Mouse (Mus musculus): ENCODE results near the gene Gm11563. TPM values are rescaled to one million over a fixed set of nuclear protein-coding genes. Genes with fewer than 3 reads are reported as not detected.
"Not testable (repeated sequence)": the region's sequence is repeated elsewhere in the genome, so short reads cannot be mapped to it uniquely, and the experiment has no call there.

Gm11563 gene
- polyA plus RNA-seq, 1 experiment = not detected

- no peak overlapping the region for H3K4me3 ChIP-seq (replicated peaks; ENCODE audit: insufficient read depth, low read depth, low read length)
- DNase-seq = no peak
- no peaks in the 10 kb centered on the region for H3K27me3 ChIP-seq (ENCODE audit: control insufficient read depth, insufficient read depth, low read length)
- H3K4me1 ChIP-seq (ENCODE audit: control insufficient read depth, insufficient read depth, low read length) = no peaks in the 10 kb centered on the region
- WGBS = 74% methylated on average over 3 of the region's 3 CpGs
- no peak for TF ChIP-seq CTCF (IDR thresholded peaks at IDR 0.05; ENCODE audit: borderline replicate concordance, insufficient read depth, low read depth, low read length)
- no peak for TF ChIP-seq POLR2A (IDR thresholded peaks at IDR 0.05; ENCODE audit: borderline replicate concordance, insufficient read depth, low read length)
- H3K27ac ChIP-seq (ENCODE audit: insufficient read depth, low read length) = no peak overlapping the region
Measured at GRCm38 (mm10) chr11:99630890-99631289, 27.9 kb downstream of the Gm11563 start.

- Histone ChIP-seq H3K27ac (ENCODE audit: insufficient read depth, low read length) (no peak within 1 kb of the TSS), H3K4me3 (replicated peaks; ENCODE audit: insufficient read depth, low read depth, low read length) (no peak within 1 kb of the TSS), H3K4me1 (ENCODE audit: control insufficient read depth, insufficient read depth, low read length) (no peaks in the 10 kb centered on the region), H3K27me3 (ENCODE audit: control insufficient read depth, insufficient read depth, low read length) (no peaks in the 10 kb centered on the region)
- no peak for DNase-seq
- TF ChIP-seq POLR2A (IDR thresholded peaks at IDR 0.05; ENCODE audit: borderline replicate concordance, insufficient read depth, low read length) = no peak
- TF ChIP-seq CTCF (IDR thresholded peaks at IDR 0.05; ENCODE audit: borderline replicate concordance, insufficient read depth, low read depth, low read length) = no peak
- 83% methylated on average over 4 of the region's 4 CpGs for WGBS
Measured at GRCm38 (mm10) chr11:99628138-99628537, 30.6 kb downstream of the Gm11563 start, which contains the start of gene Krtap4-1. TSS of gene Krtap4-1 (minus strand) at chr11:99628238.

GRCm38 (mm10) chr11:99620335-99620734, 38.4 kb downstream of the Gm11563 start, which contains the start of gene Gm11562:
TSS of gene Gm11562 (minus strand) at chr11:99620435.
- DNase-seq = no peak
- H3K27me3 ChIP-seq (ENCODE audit: control insufficient read depth, insufficient read depth, low read length) = no peaks in the 10 kb centered on the region
- H3K4me1 ChIP-seq (ENCODE audit: control insufficient read depth, insufficient read depth, low read length) = no peaks in the 10 kb centered on the region
- H3K27ac ChIP-seq (ENCODE audit: insufficient read depth, low read length) = no peak within 1 kb of the TSS
- TF ChIP-seq CTCF (IDR thresholded peaks at IDR 0.05; ENCODE audit: borderline replicate concordance, insufficient read depth, low read depth, low read length) (no peak), POLR2A (IDR thresholded peaks at IDR 0.05; ENCODE audit: borderline replicate concordance, insufficient read depth, low read length) (no peak)
- no peak within 1 kb of the TSS for H3K4me3 ChIP-seq (replicated peaks; ENCODE audit: insufficient read depth, low read depth, low read length)
- WGBS = 96% methylated on average over 2 of the region's 2 CpGs

- no peaks in the 10 kb centered on the region for H3K27me3 ChIP-seq (ENCODE audit: control insufficient read depth, insufficient read depth, low read length)
- no peak within 1 kb of the TSS for H3K4me3 ChIP-seq (replicated peaks; ENCODE audit: insufficient read depth, low read depth, low read length)
- H3K27ac ChIP-seq (ENCODE audit: insufficient read depth, low read length) = no peak within 1 kb of the TSS
- H3K4me1 ChIP-seq (ENCODE audit: control insufficient read depth, insufficient read depth, low read length) = no peaks in the 10 kb centered on the region
- TF ChIP-seq POLR2A (IDR thresholded peaks at IDR 0.05; ENCODE audit: borderline replicate concordance, insufficient read depth, low read length) (no peak), CTCF (IDR thresholded peaks at IDR 0.05; ENCODE audit: borderline replicate concordance, insufficient read depth, low read depth, low read length) (no peak)
- WGBS = 60% methylated on average over 3 of the region's 3 CpGs
- no peak for DNase-seq
Measured at GRCm38 (mm10) chr11:99614796-99615363, 43.9 kb downstream of the Gm11563 start, which contains the start of gene Krtap2-4. TSS of gene Krtap2-4 (minus strand) at chr11:99614846.

GRCm38 (mm10) chr11:99610089-99610488, 48.7 kb downstream of the Gm11563 start, which contains the start of gene Gm11937:
TSS of gene Gm11937 (minus strand) at chr11:99610189.
- not testable (repeated sequence) for H3K4me3 ChIP-seq (replicated peaks; ENCODE audit: insufficient read depth, low read depth, low read length); H3K27ac ChIP-seq (ENCODE audit: insufficient read depth, low read length); H3K4me1 ChIP-seq (ENCODE audit: control insufficient read depth, insufficient read depth, low read length); H3K27me3 ChIP-seq (ENCODE audit: control insufficient read depth, insufficient read depth, low read length); DNase-seq
- WGBS = 83% methylated on average over 1 of the region's 2 CpGs

GRCm38 (mm10) chr11:99609126-99609525, 49.6 kb downstream of the Gm11563 start:
- peak; percentile 11 to 52 for DNase-seq
- no peak for TF ChIP-seq POLR2A (IDR thresholded peaks at IDR 0.05; ENCODE audit: borderline replicate concordance, insufficient read depth, low read length)
- no peak for TF ChIP-seq CTCF (IDR thresholded peaks at IDR 0.05; ENCODE audit: borderline replicate concordance, insufficient read depth, low read depth, low read length)
- 17% methylated on average over 1 of the region's 1 CpGs for WGBS
- H3K4me3 ChIP-seq (replicated peaks; ENCODE audit: insufficient read depth, low read depth, low read length) = no peak overlapping the region
- H3K4me1 ChIP-seq (ENCODE audit: control insufficient read depth, insufficient read depth, low read length) = no peaks in the 10 kb centered on the region
- H3K27ac ChIP-seq (ENCODE audit: insufficient read depth, low read length) = no peak overlapping the region
- no peaks in the 10 kb centered on the region for H3K27me3 ChIP-seq (ENCODE audit: control insufficient read depth, insufficient read depth, low read length)

Other genes with a start within 250 kb of the Gm11563 start
- gene Krt12, start 236.7 kb downstream of the Gm11563 start, polyA plus RNA-seq (2012; rRNA removed) = 0.11 TPM in 1 of 2 replicates, not detected in the other
- gene Krt20, start 220.8 kb downstream of the Gm11563 start, polyA plus RNA-seq (2012; rRNA removed) = not detected in 2 replicates
- gene Krt23, start 165.8 kb downstream of the Gm11563 start, polyA plus RNA-seq (2012; rRNA removed) = 0.06 and 0.08 TPM in 2 replicates
- gene Krt39, start 137.6 kb downstream of the Gm11563 start, polyA plus RNA-seq (2012; rRNA removed) = not detected in 2 replicates
- not detected in 2 replicates for gene Krt40, start 115.8 kb downstream of the Gm11563 start, polyA plus RNA-seq (2012; rRNA removed)
- gene Krtap3-3, start 108.1 kb downstream of the Gm11563 start, polyA plus RNA-seq (2012; rRNA removed) = not detected in 2 replicates
- not detected in 2 replicates for gene Krtap3-2, start 102.1 kb downstream of the Gm11563 start, polyA plus RNA-seq (2012; rRNA removed)
- not detected in 2 replicates for gene Gm11939, start 99.5 kb downstream of the Gm11563 start, polyA plus RNA-seq (2012; rRNA removed)
- not detected in 2 replicates for gene Krtap3-1, start 92.3 kb downstream of the Gm11563 start, polyA plus RNA-seq (2012; rRNA removed)
- gene Krtap1-5, start 77.9 kb downstream of the Gm11563 start, polyA plus RNA-seq (2012; rRNA removed) = not detected in 2 replicates
- not detected in 2 replicates for gene Krtap1-4, start 75.3 kb downstream of the Gm11563 start, polyA plus RNA-seq (2012; rRNA removed)
- not detected in 2 replicates for gene Krtap1-3, start 67.6 kb downstream of the Gm11563 start, polyA plus RNA-seq (2012; rRNA removed)
- not detected in 2 replicates for gene Krtap9-3, start 60.9 kb downstream of the Gm11563 start, polyA plus RNA-seq (2012; rRNA removed)
- gene Gm11938, start 55.7 kb downstream of the Gm11563 start, polyA plus RNA-seq (2012; rRNA removed) = not detected in 2 replicates
- not detected in 2 replicates for gene Gm11937, start 48.8 kb downstream of the Gm11563 start, polyA plus RNA-seq (2012; rRNA removed)
- not detected in 2 replicates for gene Krtap2-4, start 44.1 kb downstream of the Gm11563 start, polyA plus RNA-seq (2012; rRNA removed)
- not detected in 2 replicates for gene Gm11562, start 38.5 kb downstream of the Gm11563 start, polyA plus RNA-seq (2012; rRNA removed)
- gene Krtap4-1, start 30.7 kb downstream of the Gm11563 start, polyA plus RNA-seq (2012; rRNA removed) = not detected in 2 replicates
- gene Krtap4-2, start 23.9 kb downstream of the Gm11563 start, polyA plus RNA-seq (2012; rRNA removed) = not detected in 2 replicates
- not detected in 2 replicates for gene Krtap4-7, start 14.9 kb downstream of the Gm11563 start, polyA plus RNA-seq (2012; rRNA removed)
- gene Gm11555, start 8.7 kb downstream of the Gm11563 start, polyA plus RNA-seq (2012; rRNA removed) = not detected in 2 replicates
- not detected in 2 replicates for gene Krtap4-6, start 7.0 kb upstream of the Gm11563 start, polyA plus RNA-seq (2012; rRNA removed)
- not detected in 2 replicates for gene Gm14190, start 31.8 kb upstream of the Gm11563 start, polyA plus RNA-seq (2012; rRNA removed)
- not detected in 2 replicates for gene Gm14180, start 75.3 kb upstream of the Gm11563 start, polyA plus RNA-seq (2012; rRNA removed)
- gene Gm11595, start 114.0 kb upstream of the Gm11563 start, polyA plus RNA-seq (2012; rRNA removed) = not detected in 2 replicates
- not detected in 2 replicates for gene Krtap4-8, start 121.7 kb upstream of the Gm11563 start, polyA plus RNA-seq (2012; rRNA removed)
- gene Krtap4-9, start 126.2 kb upstream of the Gm11563 start, polyA plus RNA-seq (2012; rRNA removed) = not detected in 2 replicates
- gene Gm11596, start 134.5 kb upstream of the Gm11563 start, polyA plus RNA-seq (2012; rRNA removed) = not detected in 2 replicates
- not detected in 2 replicates for gene Gm11569, start 140.0 kb upstream of the Gm11563 start, polyA plus RNA-seq (2012; rRNA removed)
- not detected in 2 replicates for gene Gm11554, start 145.5 kb upstream of the Gm11563 start, polyA plus RNA-seq (2012; rRNA removed)
- gene Krtap4-13, start 150.9 kb upstream of the Gm11563 start, polyA plus RNA-seq (2012; rRNA removed) = not detected in 2 replicates
- gene Gm11564, start 156.7 kb upstream of the Gm11563 start, polyA plus RNA-seq (2012; rRNA removed) = not detected in 2 replicates
- not detected in 2 replicates for gene 2300003K06Rik, start 179.1 kb upstream of the Gm11563 start, polyA plus RNA-seq (2012; rRNA removed)
- gene Krtap4-16, start 192.6 kb upstream of the Gm11563 start, polyA plus RNA-seq (2012; rRNA removed) = not detected in 2 replicates
- gene Gm11568, start 199.0 kb upstream of the Gm11563 start, polyA plus RNA-seq (2012; rRNA removed) = not detected in 2 replicates
- gene Gm11559, start 205.5 kb upstream of the Gm11563 start, polyA plus RNA-seq (2012; rRNA removed) = not detected in 2 replicates
- gene Krtap9-1, start 214.4 kb upstream of the Gm11563 start, polyA plus RNA-seq (2012; rRNA removed) = not detected in 2 replicates
- not detected in 2 replicates for gene Gm11567, start 220.2 kb upstream of the Gm11563 start, polyA plus RNA-seq (2012; rRNA removed)
- gene Krtap31-1, start 249.0 kb upstream of the Gm11563 start, polyA plus RNA-seq (2012; rRNA removed) = not detected in 2 replicates

All from cerebellum, adult 2 months (tissue).